Mouse (Mus musculus): ENCODE data around the gene Grik1. TPM values are rescaled to one million over a fixed set of nuclear protein-coding genes. Genes with fewer than 3 reads are reported as not detected.

Grik1 gene
- polyA plus RNA-seq, 1 experiment from 2014 or later: 3.2 TPM

Other genes starting within 250 kb of the Grik1 start
- gene Cldn17, start 216.7 kb upstream of the Grik1 start, polyA plus RNA-seq (2014; fragmentation: Nextera tagmentation; extraction: Ambion mirVana): not detected in 2 replicates